Mouse (Mus musculus) G1E (cell line): ENCODE results near the gene Lmf1.

ENCODE experiments used
- CTCF ChIP-seq: IDR thresholded peaks from 2 replicates; pipeline ENCODE4 v1.5.1; 2012; ENCODE audit warnings: low read depth, low read length, inconsistent platforms, mixed read lengths
- GATA1 ChIP-seq: IDR thresholded peaks from 2 replicates; pipeline ENCODE4 v1.6.1; 2012; ENCODE audit warnings: borderline replicate concordance, low read length, inconsistent platforms, mixed read lengths
- POLR2AphosphoS5 ChIP-seq: IDR thresholded peaks from 2 replicates; pipeline ENCODE4 v1.6.1; 2012; ENCODE audit warnings: low read depth, low read length, inconsistent platforms; ENCODE audit not compliant: insufficient replicate concordance
- TAL1 ChIP-seq: conservative IDR thresholded peaks from 2 replicates; pipeline ENCODE4 v1.6.1; 2012; ENCODE audit warnings: low read depth, low read length, inconsistent platforms, mixed read lengths

DNA sequence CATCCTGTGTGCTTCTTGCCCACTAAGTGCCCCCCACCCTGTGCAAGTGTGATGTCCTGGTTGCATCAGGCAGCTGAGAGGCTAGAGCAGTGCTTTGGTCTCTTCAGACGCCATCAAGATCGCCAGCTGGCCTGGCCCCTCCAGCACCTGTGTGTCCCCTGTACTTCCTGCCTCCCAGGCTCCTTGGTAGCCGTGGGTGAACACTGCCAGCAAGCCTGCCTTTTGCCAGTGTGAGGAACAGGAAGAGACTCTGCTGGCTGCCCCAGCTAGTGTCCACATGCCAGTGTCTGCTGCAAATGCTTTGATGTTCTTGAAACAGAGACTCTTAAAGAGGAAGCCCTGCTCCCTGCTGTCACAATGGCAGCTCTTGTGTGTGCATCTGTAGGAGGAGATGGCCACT lies 18.7 kb downstream of the Lmf1 start:
- TF ChIP-seq CTCF = no peak
- no peak for TF ChIP-seq TAL1
- TF ChIP-seq GATA1 = no peak
- no peak for TF ChIP-seq POLR2AphosphoS5
